Mouse (Mus musculus) embryonic fibroblast, embryonic 13.5 days (primary cell): ENCODE measurements around the gene Trpm2. TPM values are rescaled to one million over a fixed set of nuclear protein-coding genes. Genes with fewer than 3 reads are reported as not detected.

Source experiments
- H3K27ac ChIP-seq: 2 replicates; pipeline ENCODE4 v1.5.1; 2012; ENCODE audit warnings: low read length, control low read depth, inconsistent platforms; ENCODE audit not compliant: insufficient read depth
- H3K4me1 ChIP-seq: 2 replicates; pipeline ENCODE4 v1.6.1; 2011; ENCODE audit warnings: low read length; ENCODE audit not compliant: control insufficient read depth, insufficient read depth
- H3K4me3 ChIP-seq: 2 replicates; pipeline ENCODE4 v1.5.1; 2011; ENCODE audit warnings: mild to moderate bottlenecking, control low read depth, low read length; ENCODE audit not compliant: insufficient read depth
- CTCF ChIP-seq: IDR thresholded peaks from 2 replicates; pipeline ENCODE4 v1.5.1; 2011; ENCODE audit warnings: mild to moderate bottlenecking, control low read depth, low read length, moderate library complexity, borderline replicate concordance; ENCODE audit not compliant: insufficient read depth
- POLR2A ChIP-seq: IDR thresholded peaks from 2 replicates; pipeline ENCODE4 v1.6.1; 2011; ENCODE audit warnings: low read depth, mild to moderate bottlenecking, control low read depth, low read length, moderate library complexity
- polyA plus RNA-seq: library from polyadenylated mRNA; stranded (reverse); fragments of >200 nt; gene quantifications from 2 replicates; pipeline ENCODE4 v1.2.4, GENCODE M21; 2011; ENCODE audit warnings: low read depth; ENCODE audit not compliant: missing spikeins, insufficient read length

Gene Trpm2
- polyA plus RNA-seq, 1 experiment = not detected

DNA sequence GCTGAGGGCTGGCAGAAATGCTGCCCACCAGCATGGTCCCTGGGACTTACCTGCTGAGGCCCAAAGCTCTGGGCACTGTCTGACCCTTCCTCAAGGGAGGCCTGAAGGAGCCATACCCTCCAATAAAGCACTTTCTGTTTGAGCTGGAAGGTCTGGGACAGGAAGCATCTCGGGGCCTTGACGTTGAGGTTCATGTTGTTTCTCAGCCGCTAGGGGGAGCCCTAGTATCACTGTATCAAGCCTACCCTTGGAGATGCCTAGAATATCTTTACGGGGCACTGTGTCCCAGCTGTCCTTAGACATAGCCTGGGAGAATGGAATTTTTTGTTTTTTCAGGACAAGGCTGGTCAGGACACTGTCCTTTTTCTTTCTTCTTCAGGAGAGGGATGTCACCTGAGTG is 14.3 kb upstream of the Trpm2 start:
- no peaks in the 10 kb centered on the region for H3K4me1 ChIP-seq
- no peak overlapping the region for H3K4me3 ChIP-seq
- H3K27ac ChIP-seq = no peak overlapping the region
- TF ChIP-seq POLR2A (no peak), CTCF (peak; percentile 50; the same call in 1 of the 2 replicates)

DNA sequence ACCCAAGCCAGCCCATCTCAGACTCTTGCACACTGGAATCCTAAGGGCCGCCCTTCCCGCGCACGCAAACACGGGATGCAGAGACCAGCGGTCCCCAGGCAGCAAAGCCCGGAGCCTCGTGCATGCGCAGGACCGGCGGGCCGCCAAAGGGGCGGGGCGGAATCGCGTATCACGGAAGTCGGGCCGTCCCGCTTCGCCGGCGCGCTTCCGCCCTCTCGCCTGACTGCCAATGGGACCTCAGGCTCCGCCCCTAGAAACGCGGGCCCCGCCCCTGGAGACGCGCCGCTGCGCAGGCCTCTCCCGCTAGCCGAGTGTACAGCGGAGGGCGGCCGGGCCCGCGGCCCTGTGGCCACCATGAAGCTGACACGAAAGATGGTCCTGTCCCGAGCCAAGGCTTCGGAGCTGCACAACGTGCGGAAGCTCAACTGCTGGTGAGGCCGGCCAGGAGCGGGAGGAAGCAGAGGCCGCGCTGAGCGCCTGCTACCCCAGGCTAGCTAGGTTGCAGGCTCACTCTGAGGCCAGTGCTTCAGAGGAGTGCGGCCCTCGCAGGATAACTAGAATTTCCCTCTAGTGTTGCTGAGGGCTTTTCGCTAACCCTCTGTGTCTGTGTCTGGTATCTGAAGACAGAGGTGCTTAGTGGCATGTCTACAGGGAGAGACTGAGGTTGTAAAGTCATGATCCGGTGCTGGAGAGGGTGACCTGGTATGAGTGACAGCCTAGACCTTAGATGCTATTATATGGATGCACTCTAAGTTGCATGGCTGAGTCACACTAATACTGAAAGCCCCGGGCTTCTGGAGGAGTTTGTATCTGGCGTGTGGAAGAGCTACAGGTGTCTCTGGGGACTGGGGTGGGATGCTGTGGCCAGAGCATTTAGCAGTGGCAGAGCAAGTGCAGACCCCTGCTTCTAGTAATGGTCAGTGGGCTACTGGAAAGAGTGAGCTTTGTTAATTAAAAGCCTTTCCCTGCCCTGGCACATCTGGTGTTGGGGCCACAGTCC is 8.3 kb upstream of the Trpm2 start, which contains the start of gene 1810043G02Rik:
1810043G02Rik (plus strand) TSS at position 174 of the 1,000 bp plus-strand sequence.
- TF ChIP-seq CTCF (no peak), POLR2A (peak; percentile 78)
- Histone ChIP-seq H3K4me3 (peak within 1 kb of the TSS; percentile 67), H3K4me1 (peaks cover 7% of the 10 kb centered on the region; the same call in 1 of the 2 replicates), H3K27ac (peak within 1 kb of the TSS; percentile 15; the same call in 1 of the 2 replicates)

DNA sequence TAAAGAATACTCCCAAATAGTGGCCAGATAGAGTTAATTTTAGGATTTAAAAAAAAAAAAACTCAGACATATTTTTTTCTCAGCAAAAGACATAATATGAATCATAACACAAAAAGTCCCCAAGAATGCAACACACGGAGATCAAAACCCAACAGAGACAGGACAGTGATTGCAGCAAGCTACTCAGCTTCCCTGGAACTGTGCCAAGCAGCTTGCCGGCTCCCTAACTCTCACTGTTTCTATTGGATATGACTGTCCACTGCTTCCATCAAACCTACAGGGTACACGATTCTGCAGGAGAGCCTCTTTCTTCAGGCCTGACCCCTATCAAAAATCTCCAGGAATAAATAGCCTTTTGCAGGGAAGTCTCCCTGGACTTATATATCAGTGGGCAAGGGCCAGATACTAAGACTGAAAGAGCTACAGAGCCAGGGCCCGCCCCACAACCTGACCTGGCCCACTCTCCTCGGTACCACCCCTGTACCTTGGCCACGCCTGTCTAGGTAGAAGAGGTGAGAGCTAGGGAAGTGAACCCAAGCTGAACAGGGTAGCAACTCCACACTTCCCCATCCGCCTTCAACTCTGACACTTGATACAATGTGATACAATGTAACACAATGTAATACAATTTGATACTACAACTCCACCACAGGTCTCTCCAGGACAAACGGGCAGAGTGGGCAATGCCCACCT is 6.2 kb upstream of the Trpm2 start:
- Histone ChIP-seq H3K4me3 (no peak overlapping the region), H3K4me1 (peaks cover 7% of the 10 kb centered on the region; the same call in 1 of the 2 replicates), H3K27ac (no peak overlapping the region)
- TF ChIP-seq CTCF = no peak
- TF ChIP-seq POLR2A = no peak

DNA sequence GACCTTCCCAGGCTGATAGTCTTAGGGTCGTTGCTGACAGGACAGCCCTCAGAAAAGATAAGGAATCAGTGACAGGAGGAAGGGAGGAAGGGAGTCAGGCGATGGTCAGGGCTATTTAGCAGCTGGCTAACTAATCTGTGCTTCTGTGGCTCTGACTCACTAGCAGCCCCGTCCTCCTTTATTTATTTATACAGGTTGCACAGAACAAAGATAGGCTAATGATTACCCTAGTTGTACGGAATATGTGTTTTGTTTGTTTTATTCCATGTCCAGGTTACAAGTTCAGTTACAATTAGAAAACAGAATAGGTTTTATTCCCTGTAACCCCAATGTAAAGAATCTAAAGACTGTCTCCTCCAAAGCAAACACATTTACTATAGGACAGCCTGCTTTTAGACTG is 5.3 kb upstream of the Trpm2 start:
- peaks cover 7% of the 10 kb centered on the region; the same call in 1 of the 2 replicates for H3K4me1 ChIP-seq
- TF ChIP-seq CTCF (no peak), POLR2A (no peak)
- H3K4me3 ChIP-seq = no peak overlapping the region
- H3K27ac ChIP-seq = no peak overlapping the region

DNA sequence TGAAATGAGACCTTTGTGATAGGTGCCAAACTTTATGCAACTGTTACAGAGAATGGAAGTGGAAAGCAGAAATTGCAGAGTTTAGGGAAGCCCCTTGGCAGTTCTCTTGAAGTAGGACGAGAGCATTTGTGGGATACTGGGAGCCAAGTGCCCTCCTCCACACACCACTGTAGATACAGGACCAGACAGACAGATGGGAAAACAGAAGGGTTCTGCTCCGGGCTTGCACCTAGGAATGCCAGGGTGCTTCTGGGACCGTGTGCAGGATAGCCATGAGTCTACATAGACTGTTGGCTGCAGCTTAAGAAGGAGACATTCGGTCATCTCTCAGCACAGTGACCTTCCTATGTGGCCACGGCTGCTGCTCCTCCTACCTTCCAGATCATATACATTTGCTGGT is 4.4 kb upstream of the Trpm2 start:
- Histone ChIP-seq H3K4me3 (no peak overlapping the region), H3K27ac (no peak overlapping the region), H3K4me1 (peaks cover 8% of the 10 kb centered on the region; the same call in 1 of the 2 replicates)
- TF ChIP-seq POLR2A (no peak), CTCF (no peak)

DNA sequence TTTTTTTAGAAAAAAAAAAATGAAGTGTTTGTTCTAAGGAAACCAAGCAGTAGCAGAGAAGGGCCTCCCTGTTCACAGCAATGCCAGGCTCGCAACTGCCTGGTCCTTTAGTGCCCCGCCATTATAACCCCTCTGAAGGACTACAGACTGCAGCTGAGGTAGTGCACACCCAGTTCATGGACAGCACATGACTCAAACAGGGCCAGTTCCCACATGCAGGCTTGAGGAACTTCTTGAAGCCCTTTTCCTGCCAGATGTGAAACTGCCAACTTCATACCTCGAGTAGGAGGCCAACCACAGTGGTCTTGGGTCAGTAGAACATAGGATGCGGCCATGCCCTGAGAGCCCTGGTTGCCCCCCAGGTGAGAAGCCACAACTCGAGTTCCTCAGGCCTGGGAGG is 4.0 kb upstream of the Trpm2 start:
- H3K4me1 ChIP-seq = peaks cover 10% of the 10 kb centered on the region; the same call in 1 of the 2 replicates
- H3K27ac ChIP-seq = no peak overlapping the region
- no peak for TF ChIP-seq POLR2A
- no peak overlapping the region for H3K4me3 ChIP-seq

DNA sequence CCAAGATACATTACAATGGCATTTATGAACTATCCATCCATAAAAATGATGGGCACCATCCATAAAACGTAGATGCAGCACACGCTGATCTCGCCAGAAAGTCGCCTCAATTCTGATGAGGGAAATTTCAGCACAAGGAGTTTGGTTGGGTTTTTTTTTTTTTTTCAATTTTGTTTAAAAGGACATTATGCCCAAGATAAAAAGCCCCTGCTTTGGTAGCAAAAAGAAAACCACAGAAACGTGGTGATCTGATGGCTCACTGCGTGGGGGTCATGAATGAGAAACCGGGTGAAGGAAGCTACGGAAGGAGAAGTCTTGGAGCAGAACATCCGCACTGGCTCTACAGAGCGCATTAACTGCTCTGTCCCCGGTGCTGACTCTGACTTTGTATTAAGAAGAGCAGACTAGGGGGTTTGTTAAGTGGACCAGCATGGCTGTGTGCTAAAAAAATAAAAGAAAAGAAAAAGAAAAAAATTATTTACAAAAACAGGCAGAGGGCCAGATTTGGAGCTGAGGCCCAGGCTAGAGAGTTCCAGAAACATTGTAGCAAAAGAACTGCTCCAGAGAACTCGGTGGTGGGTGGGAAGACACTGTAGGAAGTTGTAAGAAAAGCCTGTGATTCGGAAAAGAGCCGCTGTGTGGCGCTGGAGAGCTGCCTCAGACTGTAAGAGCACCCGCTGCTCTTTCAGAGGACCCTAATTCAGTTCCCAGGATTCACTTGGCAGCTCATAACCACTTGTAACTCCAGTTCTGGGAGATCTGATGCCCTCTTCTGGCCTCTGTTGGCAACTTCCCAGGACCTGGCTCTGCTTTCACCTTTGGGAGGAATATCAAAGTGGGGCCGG is 1.6 kb upstream of the Trpm2 start:
- TF ChIP-seq CTCF (no peak), POLR2A (no peak)
- Histone ChIP-seq H3K4me3 (no peak overlapping the region), H3K4me1 (0 out of 2 replicates have a peak, but pooled peaks cover 7% of the 10 kb centered on the region), H3K27ac (no peak overlapping the region)

DNA sequence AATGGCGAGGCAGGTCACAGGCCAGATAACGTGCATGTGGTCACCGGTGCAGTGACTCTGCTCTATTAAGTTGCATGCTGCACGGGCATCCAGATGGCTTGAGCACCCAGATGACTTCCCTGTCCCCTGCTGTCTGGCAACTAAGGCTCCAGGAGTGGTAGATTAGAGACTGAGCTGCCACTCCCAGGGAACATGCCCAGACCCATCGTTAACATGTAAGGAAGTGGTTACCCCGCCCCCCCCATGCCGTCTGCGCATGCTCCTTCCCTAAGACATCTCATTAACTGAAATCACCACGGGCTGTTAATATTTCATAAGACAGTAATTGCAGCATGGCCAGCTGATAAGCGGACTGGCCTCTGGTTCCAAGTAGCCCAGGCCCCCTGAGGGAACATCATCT is 828 bp upstream of the Trpm2 start:
- Histone ChIP-seq H3K4me3 (no peak overlapping the region), H3K27ac (no peak overlapping the region), H3K4me1 (0 out of 2 replicates have a peak, but pooled peaks cover 3% of the 10 kb centered on the region)
- TF ChIP-seq CTCF (no peak), POLR2A (no peak)

DNA sequence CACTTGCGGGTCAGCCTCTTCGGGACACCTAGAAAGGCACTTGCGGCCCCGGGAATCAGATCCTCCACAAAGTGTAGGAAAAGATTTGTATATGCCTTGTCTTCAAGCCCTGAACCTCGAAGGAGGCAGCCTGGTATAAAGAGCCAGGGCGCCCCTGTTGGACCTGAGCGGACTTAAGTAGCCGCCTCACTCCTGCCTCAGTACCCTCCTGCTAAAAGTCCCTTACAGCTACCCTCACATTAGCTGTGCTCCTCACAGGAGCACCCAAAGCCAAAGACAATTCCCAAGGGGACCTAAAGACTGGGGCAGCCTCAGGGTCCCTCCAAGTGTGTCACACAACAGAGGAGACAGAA is 414 bp downstream of the Trpm2 start:
- Histone ChIP-seq H3K4me3 (no peak overlapping the region), H3K4me1 (0 out of 2 replicates have a peak, but pooled peaks cover 3% of the 10 kb centered on the region), H3K27ac (no peak overlapping the region)
- TF ChIP-seq CTCF (no peak), POLR2A (no peak)

DNA sequence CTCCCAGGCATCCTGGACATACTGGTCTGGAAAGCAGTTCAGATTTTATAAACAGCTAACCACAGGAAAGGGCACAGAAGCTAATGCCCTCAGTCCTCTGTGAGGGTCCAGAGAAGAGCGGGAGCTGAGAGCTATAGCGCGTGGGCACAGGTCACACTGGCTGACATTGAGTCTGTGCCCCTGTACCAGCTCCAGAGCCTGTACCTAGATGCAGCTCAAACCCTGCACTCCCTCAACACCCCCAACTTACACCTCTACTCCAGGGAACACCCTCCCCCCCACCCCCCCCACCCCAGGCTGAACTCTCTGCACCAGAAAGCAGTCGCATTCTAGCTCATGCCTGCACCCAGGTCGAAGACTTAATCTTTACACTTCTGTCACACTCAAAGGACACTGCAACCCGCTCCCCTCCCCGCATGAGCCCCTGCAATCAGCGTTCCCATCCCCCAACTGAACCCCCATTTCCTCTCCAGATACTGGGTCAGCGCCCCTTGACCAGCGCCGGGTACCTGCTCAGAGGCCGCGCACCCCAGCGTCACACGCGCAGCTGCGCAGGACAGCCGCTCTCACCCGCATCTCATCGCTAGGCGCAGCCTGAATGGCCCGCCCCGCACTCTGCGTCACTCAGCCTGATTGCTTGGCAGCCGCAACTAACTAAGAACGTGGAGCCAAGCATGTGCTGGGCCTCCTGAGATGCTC is 940 bp downstream of the Trpm2 start:
- no peak overlapping the region for H3K4me3 ChIP-seq
- TF ChIP-seq CTCF (no peak), POLR2A (no peak)
- 0 out of 2 replicates have a peak, but pooled peaks cover 3% of the 10 kb centered on the region for H3K4me1 ChIP-seq
- no peak overlapping the region for H3K27ac ChIP-seq
